Mouse (Mus musculus): ENCODE measurements at regions not wholly inside any gene's neighbourhood (a gene's known extent, or its start where the extent isn't known, plus 50 kb on each side); places are given as distances from the start of the nearest gene placed in this dataset.

GRCm38 (mm10) chr5:28630186-28630585 lies 163.1 kb upstream of the Shh start:
- TF ChIP-seq CTCF (conservative IDR thresholded peaks at IDR 0.05; ENCODE audit: insufficient read depth, insufficient read length, low read depth, low read length) = no peak
- TF ChIP-seq POLR2A (IDR thresholded peaks at IDR 0.05; ENCODE audit: low read depth, low read length) = no peak
